In the genomic region with DNA sequence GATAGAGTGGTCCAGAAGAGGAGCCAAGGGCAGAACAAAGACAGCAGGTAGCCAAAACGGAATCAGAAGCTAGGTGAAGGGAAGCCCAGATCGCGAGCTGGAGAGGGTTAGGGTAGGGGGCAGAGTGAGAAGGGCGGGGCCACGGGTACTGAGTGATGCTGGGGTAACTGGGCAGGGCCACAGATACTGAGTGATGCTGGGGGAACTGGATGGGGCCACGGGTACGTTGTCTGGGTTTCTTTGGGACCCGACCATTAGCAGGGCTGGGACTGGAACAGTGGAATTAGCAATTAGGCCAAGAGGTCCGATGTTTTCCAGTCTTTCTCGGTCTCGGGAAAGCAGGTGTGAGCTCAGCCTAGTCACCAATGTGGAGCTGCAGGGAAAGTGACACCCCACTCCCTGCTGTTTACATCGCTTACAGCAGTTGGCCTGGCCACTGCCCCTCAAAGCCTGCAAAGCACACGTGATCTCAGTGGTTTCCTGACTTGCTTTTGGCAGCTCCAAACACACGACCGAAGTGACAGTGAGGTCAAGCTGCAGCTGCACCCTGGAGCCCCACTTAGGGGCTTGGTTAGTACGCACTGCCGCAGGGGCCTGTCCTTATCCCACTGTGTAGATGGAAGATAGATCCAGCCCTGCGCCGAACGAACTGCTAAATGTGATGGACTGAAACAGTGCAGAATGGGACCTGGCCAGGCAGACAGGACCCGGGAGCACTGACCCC, we compare ENCODE assay signal across 8 mouse cellular contexts. TPM values are rescaled to one million over a fixed set of nuclear protein-coding genes. Genes with fewer than 3 reads are reported as not detected.
DNase-seq lines count a peak whose midpoint lies in the region; ATAC-seq lines count a peak whose summit lies in the region.

No protein-coding gene starts in this region.

- ATAC-seq in common myeloid progenitor, adult 5-6 weeks (replicated peaks; ENCODE audit: low read depth, poor library complexity, severe bottlenecking): peak; percentile 53
- ATAC-seq in megakaryocyte, adult 5-6 weeks (ENCODE audit: poor library complexity, severe bottlenecking): peak; percentile 14; the same call in 1 of the 2 replicates

- peak; percentile 42 for DNase-seq in embryo, embryonic 10 days (ENCODE audit: low spot score)
- DNase-seq in embryo, embryonic 9.5 days (ENCODE audit: extremely low spot score): no peak
- peak; percentile 60 to 81 for DNase-seq in kidney, postnatal 25 days
- no peak for DNase-seq in layer of hippocampus, adult 18-20 months (ENCODE audit: low spot score in 2 of 2)
- DNase-seq in layer of hippocampus, adult 9-10 months (ENCODE audit: low spot score): no peak
- DNase-seq in cerebellum, postnatal 10 days: no peak

RNA-seq across cellular contexts. Expression of gene Agtrap, which starts 4.5 kb away (rescaled TPM):
- total RNA-seq in common myeloid progenitor, adult 5-6 weeks (2017): 23.6 and 31.2 TPM in 2 replicates
- 13.8 and 19.0 TPM in 2 replicates for total RNA-seq in megakaryocyte, adult 5-6 weeks (2015)
- 31.9 and 36.0 TPM in 2 replicates for total RNA-seq in megakaryocyte, adult 5-6 weeks (2017)
- total RNA-seq in layer of hippocampus, adult 18-20 months (2021): 1 to 10 TPM; 6.3 to 7.6 TPM

RNA-seq across cellular contexts. Expression of gene Mthfr, which starts 44.5 kb away (rescaled TPM):
- 5.9 and 8.6 TPM in 2 replicates for total RNA-seq in common myeloid progenitor, adult 5-6 weeks (2017)
- total RNA-seq in megakaryocyte, adult 5-6 weeks (2015): 14.0 and 14.3 TPM in 2 replicates
- 10.1 and 15.8 TPM in 2 replicates for total RNA-seq in megakaryocyte, adult 5-6 weeks (2017)
- total RNA-seq in layer of hippocampus, adult 18-20 months (2021): 10 to 100 TPM; 28.0 to 30.8 TPM

RNA-seq across cellular contexts. Expression of gene Clcn6, which starts 44.7 kb away (rescaled TPM):
- total RNA-seq in common myeloid progenitor, adult 5-6 weeks (2017): 1.4 and 6.4 TPM in 2 replicates
- 5.5 and 7.0 TPM in 2 replicates for total RNA-seq in megakaryocyte, adult 5-6 weeks (2015)
- 2.7 and 10.1 TPM in 2 replicates for total RNA-seq in megakaryocyte, adult 5-6 weeks (2017)
- total RNA-seq in layer of hippocampus, adult 18-20 months (2021): 10 to 100 TPM; 79.0 to 82.0 TPM

RNA-seq across cellular contexts. Expression of gene Mad2l2, which starts 46.8 kb away (rescaled TPM):
- 8.4 and 17.2 TPM in 2 replicates for total RNA-seq in common myeloid progenitor, adult 5-6 weeks (2017)
- 21.9 and 25.3 TPM in 2 replicates for total RNA-seq in megakaryocyte, adult 5-6 weeks (2015)
- 3.6 and 5.9 TPM in 2 replicates for total RNA-seq in megakaryocyte, adult 5-6 weeks (2017)
- 10 to 100 TPM; 11.2 to 13.1 TPM for total RNA-seq in layer of hippocampus, adult 18-20 months (2021)

RNA-seq across cellular contexts. Expression of gene Draxin, which starts 47.2 kb away (rescaled TPM):
- total RNA-seq in common myeloid progenitor, adult 5-6 weeks (2017): 0.09 TPM in 1 of 2 replicates, not detected in the other
- not detected in 2 replicates for total RNA-seq in megakaryocyte, adult 5-6 weeks (2015)
- 0.04 TPM in 1 of 2 replicates, not detected in the other for total RNA-seq in megakaryocyte, adult 5-6 weeks (2017)
- total RNA-seq in layer of hippocampus, adult 18-20 months (2021): under 1 TPM; 0.15 to 0.27 TPM

Comparison
In these comparisons a context has a peak if more than half of its experiments do, and no peak if none do; other contexts are left out.
1. DNase-seq: peak in embryo, embryonic 10 days (single experiment) and kidney, postnatal 25 days (2 of 2); none in embryo, embryonic 9.5 days (single experiment), layer of hippocampus, adult 18-20 months (0 of 2), layer of hippocampus, adult 9-10 months (single experiment) and cerebellum, postnatal 10 days (0 of 2).
2. RNA of gene Clcn6, which starts 44.7 kb away (total RNA-seq): 79.0 to 82.0 TPM in layer of hippocampus, adult 18-20 months; 2.7 to 10.1 TPM in megakaryocyte, adult 5-6 weeks and 1.4 to 6.4 TPM in common myeloid progenitor, adult 5-6 weeks; every median in the first group is over 4 times any median in the second.